Mouse (Mus musculus): Measurements from ENCODE around the gene Lrmda. TPM values are rescaled to one million over a fixed set of nuclear protein-coding genes. Genes with fewer than 3 reads are reported as not detected.
A peak's percentile ranks its signal among the peaks of the same experiment; 100 is the strongest.

The Lrmda gene
- polyA plus RNA-seq, 1 experiment from 2014 or later: 0.55 TPM

DNA sequence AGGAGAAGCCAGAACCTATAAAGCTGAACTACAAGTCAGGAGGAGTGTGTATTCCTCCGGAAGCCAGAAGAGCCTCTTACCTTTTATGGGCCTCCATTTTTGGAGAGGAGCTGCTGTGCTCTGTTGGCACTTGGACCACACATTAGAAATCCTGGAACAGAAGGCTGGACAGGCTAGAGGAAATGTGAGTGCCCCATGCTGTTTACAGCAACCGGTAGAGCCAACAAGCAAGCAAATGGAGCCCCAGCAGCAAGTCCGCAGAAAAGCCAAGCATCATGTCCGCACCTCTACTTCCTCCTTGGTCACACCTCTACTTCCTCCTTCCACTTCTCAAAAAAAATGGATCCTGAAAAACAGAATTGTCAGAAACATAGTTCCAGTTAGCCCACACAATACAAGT is 1073.8 kb downstream of the Lrmda start:
- no peaks in the 10 kb centered on the region for H3K36me3 ChIP-seq
- no peaks in the 10 kb centered on the region for H3K9me3 ChIP-seq
- H3K27ac ChIP-seq: no peak overlapping the region
- no peaks in the 10 kb centered on the region for H3K27me3 ChIP-seq (ENCODE audit: insufficient read depth, poor library complexity, severe bottlenecking)
- no peak overlapping the region for H3K4me3 ChIP-seq
- no peak for DNase-seq (ENCODE audit: low spot score)
- WGBS: 91% methylated on average over 4 of the region's 4 CpGs
- peaks cover 15% of the 10 kb centered on the region for H3K4me1 ChIP-seq (replicated peaks)

- Histone ChIP-seq H3K27ac (0 out of 2 replicates have a peak overlapping the region, but pooled peaks have one; percentile 9), H3K27me3 (ENCODE audit: insufficient read depth, poor library complexity, severe bottlenecking) (no peaks in the 10 kb centered on the region), H3K36me3 (no peaks in the 10 kb centered on the region), H3K4me3 (no peak overlapping the region), H3K9me3 (no peaks in the 10 kb centered on the region), H3K4me1 (replicated peaks) (peaks cover 15% of the 10 kb centered on the region)
- WGBS: 66% methylated on average over 5 of the region's 5 CpGs
- DNase-seq (ENCODE audit: low spot score): no peak
Observed at GRCm38 (mm10) chr14:23094546-23095157, 1075.1 kb downstream of the Lrmda start.

DNA sequence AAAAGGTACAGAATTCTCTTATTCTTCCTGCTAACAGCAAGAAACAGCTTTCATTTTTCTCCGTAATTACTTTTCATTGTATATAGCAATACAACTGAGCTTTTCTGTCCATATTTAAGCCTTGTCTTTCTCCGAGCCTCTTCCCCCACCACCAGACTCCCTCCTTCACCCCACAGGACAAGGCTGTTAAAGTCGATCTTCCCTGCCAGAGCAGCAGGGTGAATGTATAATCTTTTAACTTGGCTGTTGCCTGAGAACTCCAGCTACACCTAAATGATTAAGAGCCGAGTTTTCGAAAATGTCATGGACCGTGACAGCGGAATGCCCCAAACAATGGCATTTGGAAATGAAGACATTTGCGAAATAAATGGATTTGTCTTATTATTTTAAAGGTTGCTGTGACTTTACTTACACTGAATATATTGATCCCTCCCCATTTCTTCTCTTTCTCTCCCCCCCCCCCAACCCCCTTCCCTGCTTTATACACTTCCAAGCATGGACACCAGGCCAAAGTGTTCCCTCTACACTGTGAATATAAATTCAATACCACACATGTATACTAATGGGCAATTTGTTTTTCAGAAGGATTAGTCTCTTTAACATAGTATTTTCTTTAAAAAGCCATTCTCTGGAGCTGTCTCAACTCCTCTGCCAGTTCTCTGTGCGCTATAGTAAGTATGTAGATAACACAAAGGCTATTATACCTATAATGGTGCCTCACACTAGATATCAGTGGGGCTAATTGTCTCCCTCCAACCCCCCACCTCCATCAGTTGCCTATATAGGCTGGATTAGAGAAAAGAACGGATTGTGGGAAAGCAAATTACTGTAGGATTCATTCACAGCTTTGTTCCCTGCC is 1075.9 kb downstream of the Lrmda start:
- no peaks in the 10 kb centered on the region for H3K27me3 ChIP-seq (ENCODE audit: insufficient read depth, poor library complexity, severe bottlenecking)
- H3K36me3 ChIP-seq: no peaks in the 10 kb centered on the region
- peak overlapping the region; percentile 17 for H3K27ac ChIP-seq
- no peaks in the 10 kb centered on the region for H3K9me3 ChIP-seq
- 62% methylated on average over 10 of the region's 10 CpGs for WGBS
- DNase-seq (ENCODE audit: low spot score): no peak
- H3K4me1 ChIP-seq (replicated peaks): peaks cover 15% of the 10 kb centered on the region
- H3K4me3 ChIP-seq: no peak overlapping the region

- no peaks in the 10 kb centered on the region for H3K27me3 ChIP-seq (ENCODE audit: insufficient read depth, poor library complexity, severe bottlenecking)
- no peak overlapping the region for H3K4me3 ChIP-seq
- 60% methylated on average over 3 of the region's 3 CpGs for WGBS
- H3K27ac ChIP-seq: peak overlapping the region; percentile 17; the same call in 1 of the 2 replicates
- DNase-seq (ENCODE audit: low spot score): no peak
- no peaks in the 10 kb centered on the region for H3K9me3 ChIP-seq
- H3K36me3 ChIP-seq: no peaks in the 10 kb centered on the region
- H3K4me1 ChIP-seq (replicated peaks): peaks cover 15% of the 10 kb centered on the region
Observed at GRCm38 (mm10) chr14:23096017-23096336, 1076.5 kb downstream of the Lrmda start.

GRCm38 (mm10) chr14:23096405-23096804 is 1076.9 kb downstream of the Lrmda start:
- H3K27me3 ChIP-seq (ENCODE audit: insufficient read depth, poor library complexity, severe bottlenecking): no peaks in the 10 kb centered on the region
- no peaks in the 10 kb centered on the region for H3K36me3 ChIP-seq
- 82% methylated on average over 4 of the region's 4 CpGs for WGBS
- peaks cover 15% of the 10 kb centered on the region for H3K4me1 ChIP-seq (replicated peaks)
- no peak for DNase-seq (ENCODE audit: low spot score)
- peak overlapping the region; percentile 17; the same call in 1 of the 2 replicates for H3K27ac ChIP-seq
- H3K4me3 ChIP-seq: no peak overlapping the region
- no peaks in the 10 kb centered on the region for H3K9me3 ChIP-seq

Other genes starting within 250 kb of the Lrmda start
- 293 and 296 TPM in 2 replicates for gene Vdac2, start 194.5 kb upstream of the Lrmda start, polyA plus RNA-seq (2016; fragmentation: Nextera tagmentation; extraction: Ambion mirVana)
- gene Comtd1, start 170.7 kb upstream of the Lrmda start, polyA plus RNA-seq (2016; fragmentation: Nextera tagmentation; extraction: Ambion mirVana): 15.7 and 16.8 TPM in 2 replicates
- gene Zfp503, start 30.1 kb upstream of the Lrmda start, polyA plus RNA-seq (2016; fragmentation: Nextera tagmentation; extraction: Ambion mirVana): 12.3 and 20.0 TPM in 2 replicates

Data from hindbrain, embryonic 10.5 days (tissue).